Mouse (Mus musculus) limb, embryonic 11.5 days (tissue): ENCODE data around the gene Irf7. TPM values are rescaled to one million over a fixed set of nuclear protein-coding genes. Genes with fewer than 3 reads are reported as not detected.

Experiments
- ATAC-seq: fragments of 200-750 bp; cut with Nextera tagmentation; 2 replicates; pipeline ENCODE4 v1.8.0; 2017; ENCODE audit warnings: low read depth; ENCODE audit not compliant: insufficient number of reproducible peaks, low FRiP score, low TSS enrichment
- DNase-seq: peaks from one replicate; pipeline ENCODE4 v3.0.0-alpha.2; 2015; ENCODE audit warnings: low spot score
- H3K27ac ChIP-seq: fragments of 300-500 bp; sonication (generic); replicated peaks from 2 replicates; pipeline ENCODE4 v1.5.1; 2014; ENCODE audit warnings: low read depth, mild to moderate bottlenecking, low read length
- H3K27me3 ChIP-seq: fragments of 300-500 bp; sonication (generic); 2 replicates; pipeline ENCODE4 v1.6.1; 2014; ENCODE audit warnings: mild to moderate bottlenecking, low read length, mixed read lengths; ENCODE audit not compliant: control insufficient read depth, insufficient read depth
- H3K36me3 ChIP-seq: fragments of 300-500 bp; sonication (generic); 2 replicates; pipeline ENCODE4 v1.6.1; 2014; ENCODE audit warnings: mild to moderate bottlenecking, low read length, moderate library complexity, mixed read lengths; ENCODE audit not compliant: control insufficient read depth, insufficient read depth
- H3K4me1 ChIP-seq: fragments of 300-500 bp; sonication (generic); 2 replicates; pipeline ENCODE4 v1.6.1; 2014; ENCODE audit warnings: low read length, mixed read lengths; ENCODE audit not compliant: control insufficient read depth, insufficient read depth
- H3K4me2 ChIP-seq: fragments of 300-500 bp; sonication (generic); 2 replicates; pipeline ENCODE4 v1.6.1; 2014; ENCODE audit warnings: low read depth, mild to moderate bottlenecking, moderate library complexity; ENCODE audit not compliant: severe bottlenecking
- H3K4me3 ChIP-seq: fragments of 300-500 bp; sonication (generic); 2 replicates; pipeline ENCODE4 v1.5.1; 2014; ENCODE audit warnings: low read depth, low read length
- H3K9ac ChIP-seq: fragments of 300-500 bp; sonication (generic); 2 replicates; pipeline ENCODE4 v1.6.1; 2014; ENCODE audit warnings: mild to moderate bottlenecking, low read length
- H3K9me3 ChIP-seq: fragments of 300-500 bp; sonication (generic); 2 replicates; pipeline ENCODE4 v1.6.1; 2016; ENCODE audit warnings: low read length; ENCODE audit not compliant: control insufficient read depth
- WGBS: fragments of 180-500 bp; shearing (Covaris S2); extraction: QIAGEN DNeasy Blood & Tissue Kit; methylation state at CpG from one replicate; pipeline ENCODE4 v1.1.7; 2014; 5-methylcytosine and 5-hydroxymethylcytosine counted together
- polyA plus RNA-seq: library from polyadenylated mRNA; unstranded; fragments of >200 nt; fragmentation: Nextera tagmentation; extraction: Ambion mirVana; gene quantifications from 2 replicates; pipeline ENCODE4 v1.2.1, GENCODE M21; 2014

Gene Irf7
- polyA plus RNA-seq, 1 experiment from 2014 or later: 0.59 TPM

- Histone ChIP-seq H3K4me2 (no peak overlapping the region), H3K36me3 (peaks cover 7% of the 10 kb centered on the region; the same call in 1 of the 2 replicates), H3K9ac (no peak overlapping the region), H3K4me1 (peaks cover 7% of the 10 kb centered on the region), H3K4me3 (no peak overlapping the region), H3K9me3 (no peaks in the 10 kb centered on the region), H3K27me3 (peaks cover 27% of the 10 kb centered on the region), H3K27ac (no peak overlapping the region)
- 84% methylated on average over 3 of the region's 3 CpGs for WGBS
- no peak for ATAC-seq
- DNase-seq: no peak
Observed at GRCm38 (mm10) chr7:141297926-141298650, 31.8 kb upstream of the Irf7 start.

- WGBS: 8% methylated on average over 22 of the region's 22 CpGs
- Histone ChIP-seq H3K27ac (no peak overlapping the region), H3K9me3 (no peaks in the 10 kb centered on the region), H3K36me3 (peaks cover 7% of the 10 kb centered on the region; the same call in 1 of the 2 replicates), H3K9ac (no peak overlapping the region), H3K27me3 (peaks cover 47% of the 10 kb centered on the region), H3K4me1 (peaks cover 14% of the 10 kb centered on the region), H3K4me2 (peak overlapping the region; percentile 73), H3K4me3 (peak overlapping the region; percentile 30)
- ATAC-seq (no peak), DNase-seq (peak; percentile 38)
Observed at GRCm38 (mm10) chr7:141294479-141294878, 28.2 kb upstream of the Irf7 start.

GRCm38 (mm10) chr7:141293852-141294471 lies 27.7 kb upstream of the Irf7 start:
- peak overlapping the region; percentile 73 for H3K4me2 ChIP-seq
- H3K27me3 ChIP-seq: peaks cover 47% of the 10 kb centered on the region
- DNase-seq: peak; percentile 61
- H3K4me3 ChIP-seq: peak overlapping the region; percentile 30
- no peak for ATAC-seq
- peaks cover 4% of the 10 kb centered on the region; the same call in 1 of the 2 replicates for H3K36me3 ChIP-seq
- H3K27ac ChIP-seq: no peak overlapping the region
- under 1% methylated on average over 51 of the region's 53 CpGs for WGBS
- H3K9me3 ChIP-seq: no peaks in the 10 kb centered on the region
- peak overlapping the region; percentile 40 for H3K9ac ChIP-seq
- peaks cover 14% of the 10 kb centered on the region for H3K4me1 ChIP-seq

GRCm38 (mm10) chr7:141292583-141293388 lies 26.5 kb upstream of the Irf7 start:
- Histone ChIP-seq H3K9me3 (no peaks in the 10 kb centered on the region), H3K4me1 (peaks cover 14% of the 10 kb centered on the region), H3K27ac (no peak overlapping the region), H3K9ac (peak overlapping the region; percentile 65; the same call in 1 of the 2 replicates), H3K4me3 (peak overlapping the region; percentile 59), H3K4me2 (peak overlapping the region; percentile 98), H3K36me3 (peaks cover 3% of the 10 kb centered on the region; the same call in 1 of the 2 replicates), H3K27me3 (peaks cover 47% of the 10 kb centered on the region)
- ATAC-seq: no peak
- peak; percentile 41 for DNase-seq
- WGBS: 37% methylated on average over 15 of the region's 15 CpGs

- ATAC-seq: no peak; the same call in 1 of the 2 replicates
- H3K27me3 ChIP-seq: peaks cover 47% of the 10 kb centered on the region
Observed at GRCm38 (mm10) chr7:141291921-141292582, 25.8 kb upstream of the Irf7 start, which contains the start of gene Drd4. Gene Drd4 (plus strand): TSS chr7:141292006.

GRCm38 (mm10) chr7:141288042-141288441 lies 21.8 kb upstream of the Irf7 start:
- no peak overlapping the region for H3K9ac ChIP-seq
- 72% methylated on average over 3 of the region's 3 CpGs for WGBS
- H3K27me3 ChIP-seq: peaks cover 19% of the 10 kb centered on the region
- no peak for ATAC-seq
- H3K4me2 ChIP-seq: no peak overlapping the region
- no peaks in the 10 kb centered on the region for H3K36me3 ChIP-seq
- DNase-seq: no peak
- H3K9me3 ChIP-seq: no peaks in the 10 kb centered on the region
- H3K4me3 ChIP-seq: no peak overlapping the region
- no peak overlapping the region for H3K27ac ChIP-seq
- peaks cover 8% of the 10 kb centered on the region; the same call in 1 of the 2 replicates for H3K4me1 ChIP-seq

More at GRCm38 (mm10) chr7:141291921-141292582, 25.8 kb upstream of the Irf7 start, which contains the start of gene Drd4:
- Histone ChIP-seq H3K4me3 (peak within 1 kb of the TSS; percentile 59), H3K4me1 (peaks cover 14% of the 10 kb centered on the region), H3K9ac (peak within 1 kb of the TSS; percentile 65), H3K27ac (no peak within 1 kb of the TSS), H3K36me3 (no peaks in the 10 kb centered on the region), H3K9me3 (no peaks in the 10 kb centered on the region), H3K4me2 (peak within 1 kb of the TSS; percentile 98)
- WGBS: 1% methylated on average over 46 of the region's 46 CpGs
- DNase-seq: peak; percentile 76

- WGBS: 85% methylated on average over 4 of the region's 4 CpGs
- DNase-seq: no peak
- Histone ChIP-seq H3K4me3 (no peak overlapping the region), H3K9ac (no peak overlapping the region), H3K36me3 (no peaks in the 10 kb centered on the region), H3K4me1 (0 out of 2 replicates have a peak, but pooled peaks cover 2% of the 10 kb centered on the region), H3K4me2 (no peak overlapping the region), H3K9me3 (no peaks in the 10 kb centered on the region), H3K27ac (no peak overlapping the region), H3K27me3 (no peaks in the 10 kb centered on the region)
- ATAC-seq: no peak
Observed at GRCm38 (mm10) chr7:141282756-141283155, 16.5 kb upstream of the Irf7 start.
